Mouse (Mus musculus): ENCODE data around the gene Cct4.

DNA sequence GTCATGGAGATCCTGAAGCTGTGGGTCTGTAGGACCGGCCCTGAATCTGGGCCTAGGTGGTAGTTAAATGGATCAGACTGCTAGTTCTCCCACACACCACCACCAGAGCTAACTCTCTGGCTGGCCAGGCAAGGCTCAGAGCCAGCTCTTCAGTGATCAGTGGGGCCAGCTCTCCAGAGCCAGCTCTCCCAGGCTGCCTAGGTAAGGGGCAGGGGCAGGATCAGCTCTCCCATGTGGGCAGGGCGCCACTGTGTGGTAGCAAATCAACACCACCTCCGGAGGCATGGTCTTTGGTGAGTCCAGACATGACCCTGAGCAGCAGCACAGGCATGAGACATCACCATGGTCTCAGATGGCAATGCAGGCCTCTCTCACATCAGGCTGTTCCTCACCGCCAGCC is 33.5 kb upstream of the Cct4 start:
- TF ChIP-seq CTCF (IDR thresholded peaks at IDR 0.05; ENCODE audit: low read depth, low read length) (peak; percentile 44), POLR2A (IDR thresholded peaks at IDR 0.05; ENCODE audit: borderline replicate concordance, low read depth, low read length) (no peak)
